Mouse (Mus musculus): ENCODE results near the gene Wdr77.
"Not testable (repeated sequence)": the region's sequence is repeated elsewhere in the genome, so short reads cannot be mapped to it uniquely, and the experiment has no call there.

Gene Wdr77

GRCm38 (mm10) chr3:105951348-105951747, 7.8 kb upstream of the Wdr77 start:
- no peak for DNase-seq (ENCODE audit: low spot score)

- no peak for DNase-seq (ENCODE audit: low spot score)
Measured at GRCm38 (mm10) chr3:105957235-105957634, 1.9 kb upstream of the Wdr77 start.

DNA sequence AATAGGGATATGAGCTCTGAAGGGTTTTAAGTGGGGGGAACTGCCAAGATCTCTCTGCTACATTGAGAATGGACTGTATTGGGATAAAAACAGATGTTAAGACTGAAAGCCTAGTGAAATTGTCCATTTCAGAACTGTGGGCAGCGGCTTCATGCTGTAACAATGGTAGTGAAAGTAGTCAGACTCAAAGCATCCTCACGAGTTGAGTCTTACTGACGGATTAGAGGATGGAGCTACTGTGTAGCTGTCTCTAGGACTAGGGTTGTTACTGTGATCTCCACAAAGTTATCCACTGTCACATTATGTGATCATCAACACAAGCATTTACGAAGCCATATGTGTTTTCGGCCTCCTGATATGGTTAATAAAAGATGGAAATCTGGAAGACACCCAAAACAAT, 965 bp upstream of the Wdr77 start:
- DNase-seq (ENCODE audit: low spot score), result no peak

GRCm38 (mm10) chr3:105959585-105959984, 416 bp downstream of the Wdr77 start:
- no peak for DNase-seq (ENCODE audit: low spot score)

GRCm38 (mm10) chr3:105959999-105960398, 830 bp downstream of the Wdr77 start, which contains the start of gene Atp5f1:
Gene Atp5f1 (minus strand): TSS chr3:105960099.
- DNase-seq (ENCODE audit: low spot score), result no peak

DNA sequence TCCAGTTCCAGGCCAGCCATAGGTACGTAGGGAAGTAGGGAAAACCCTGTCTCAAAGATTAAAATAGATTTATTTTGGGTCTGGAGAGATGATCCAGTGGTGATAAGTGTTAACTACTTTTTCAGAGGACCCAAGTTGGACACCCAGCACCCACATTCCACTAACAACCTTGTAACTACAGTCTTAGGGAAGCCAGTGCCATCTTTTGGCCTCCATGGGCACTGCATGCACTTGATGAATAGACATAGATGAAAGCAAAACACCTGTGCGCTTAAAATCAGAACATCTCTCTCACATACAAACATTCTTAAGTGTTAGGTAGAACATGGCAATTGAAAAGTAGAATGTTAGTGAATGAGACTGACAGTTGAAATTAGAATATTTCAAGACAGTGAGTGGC, 1.5 kb downstream of the Wdr77 start:
- no peak for DNase-seq (ENCODE audit: low spot score)

DNA sequence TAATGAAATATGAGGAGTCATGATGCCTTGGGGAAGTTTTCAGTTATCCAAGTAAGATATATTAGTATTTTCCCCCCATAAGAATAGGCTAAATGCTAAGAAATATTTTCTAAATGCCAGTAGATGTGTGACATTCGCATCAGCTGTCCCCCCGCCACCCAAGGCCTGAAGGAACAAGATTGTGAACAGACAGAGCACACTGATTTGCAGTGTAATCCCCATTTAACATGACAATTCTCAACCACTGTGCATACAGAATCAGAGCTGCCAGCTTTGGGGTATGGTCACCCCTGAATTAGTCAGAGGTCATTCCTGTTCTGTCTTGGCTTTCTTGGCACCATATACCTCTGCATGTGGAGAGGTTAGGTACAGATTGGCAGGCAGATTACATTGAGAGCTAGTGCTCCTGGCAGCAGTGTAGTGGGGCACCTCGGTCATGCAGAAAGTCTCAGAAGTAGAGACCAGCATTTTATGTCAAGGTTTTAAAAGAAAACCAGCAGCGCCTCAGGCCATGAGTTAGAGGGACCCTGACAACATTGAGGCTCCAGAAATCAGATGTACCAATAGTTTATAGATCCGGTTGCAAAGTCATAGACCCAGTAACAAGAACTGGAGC, 12.8 kb downstream of the Wdr77 start:
- DNase-seq (ENCODE audit: low spot score), result no peak

DNA sequence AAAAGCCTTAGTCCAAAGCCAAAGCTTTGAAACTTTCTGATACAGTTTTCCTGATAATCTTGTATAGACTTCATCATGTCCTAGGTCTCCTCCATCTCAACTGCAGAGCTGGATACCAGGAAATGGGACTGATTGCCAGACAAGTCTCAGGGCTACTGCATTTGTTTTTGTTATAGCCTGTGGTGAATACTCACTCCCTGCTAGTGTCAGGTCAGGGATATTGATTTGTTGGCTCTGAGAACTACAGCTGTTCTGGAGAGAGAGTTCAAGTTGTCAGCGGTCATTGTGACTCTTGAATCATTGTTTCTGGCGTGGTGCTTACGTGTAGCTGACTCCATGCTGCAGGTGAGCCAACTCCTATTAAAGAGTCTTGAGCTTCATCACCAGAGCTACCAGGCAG, 14.2 kb downstream of the Wdr77 start, which contains the start of gene Ovgp1:
Gene Ovgp1 (plus strand): TSS at position 301 of the 400 bp plus-strand sequence.
- DNase-seq (ENCODE audit: low spot score), result no peak

DNA sequence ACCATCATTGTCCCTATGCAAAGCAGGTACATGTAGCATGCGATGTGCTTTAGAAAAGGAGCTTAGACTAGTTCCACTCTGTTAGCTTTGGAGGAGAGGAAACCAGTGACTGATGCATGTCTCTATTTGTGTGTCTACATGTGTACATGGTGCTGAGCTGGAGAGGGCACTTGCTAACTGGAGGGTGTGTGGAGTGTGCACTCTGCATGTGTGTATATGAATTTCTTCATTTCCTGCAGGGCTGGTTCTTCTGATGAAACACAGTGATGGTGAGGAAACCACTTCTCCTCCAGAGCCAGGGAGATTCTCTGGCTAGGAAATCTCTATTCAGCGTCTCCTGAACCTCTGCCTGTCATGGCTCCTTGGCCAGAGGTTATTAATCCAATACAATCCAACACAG, 15.0 kb downstream of the Wdr77 start:
- no peak for DNase-seq (ENCODE audit: low spot score)

GRCm38 (mm10) chr3:105989611-105990010, 30.4 kb downstream of the Wdr77 start:
- DNase-seq (ENCODE audit: low spot score), result not testable (repeated sequence)

- DNase-seq (ENCODE audit: low spot score), result peak; percentile 23
Measured at GRCm38 (mm10) chr3:105991653-105992283, 32.6 kb downstream of the Wdr77 start.

GRCm38 (mm10) chr3:105994730-105995129, 35.6 kb downstream of the Wdr77 start:
- no peak for DNase-seq (ENCODE audit: low spot score)

DNA sequence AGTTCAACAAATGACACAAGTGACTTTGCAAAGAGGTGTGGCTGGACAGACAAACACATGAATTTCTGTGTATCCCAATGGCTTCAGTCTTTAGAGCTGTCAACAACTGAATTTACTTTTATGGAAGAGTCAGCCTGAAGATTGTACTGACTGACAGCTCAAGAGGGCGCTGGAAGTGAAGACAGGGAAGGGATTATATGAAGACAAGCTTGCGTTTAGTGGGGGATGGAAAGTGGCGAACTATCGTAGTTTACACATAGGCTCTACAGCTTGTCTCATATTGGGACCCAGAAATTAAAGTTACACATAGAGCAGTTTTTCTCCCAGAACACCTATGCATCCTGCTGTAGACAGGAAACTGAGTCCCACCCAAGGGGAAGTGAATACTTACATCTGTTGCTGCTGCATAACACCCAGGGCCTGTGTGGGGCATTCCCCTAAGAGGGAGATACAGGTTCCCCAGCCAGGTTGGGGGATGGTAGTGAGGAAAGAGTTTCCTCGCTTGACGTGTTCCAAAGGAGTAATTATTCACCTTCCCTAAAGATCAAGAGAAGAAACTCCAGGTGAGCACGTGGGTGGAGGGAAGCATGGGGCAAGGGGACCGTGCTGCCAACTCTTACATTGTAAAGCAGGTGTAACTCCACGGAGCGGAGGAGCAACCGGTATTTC, 41.7 kb downstream of the Wdr77 start:
- DNase-seq (ENCODE audit: low spot score), result no peak

DNA sequence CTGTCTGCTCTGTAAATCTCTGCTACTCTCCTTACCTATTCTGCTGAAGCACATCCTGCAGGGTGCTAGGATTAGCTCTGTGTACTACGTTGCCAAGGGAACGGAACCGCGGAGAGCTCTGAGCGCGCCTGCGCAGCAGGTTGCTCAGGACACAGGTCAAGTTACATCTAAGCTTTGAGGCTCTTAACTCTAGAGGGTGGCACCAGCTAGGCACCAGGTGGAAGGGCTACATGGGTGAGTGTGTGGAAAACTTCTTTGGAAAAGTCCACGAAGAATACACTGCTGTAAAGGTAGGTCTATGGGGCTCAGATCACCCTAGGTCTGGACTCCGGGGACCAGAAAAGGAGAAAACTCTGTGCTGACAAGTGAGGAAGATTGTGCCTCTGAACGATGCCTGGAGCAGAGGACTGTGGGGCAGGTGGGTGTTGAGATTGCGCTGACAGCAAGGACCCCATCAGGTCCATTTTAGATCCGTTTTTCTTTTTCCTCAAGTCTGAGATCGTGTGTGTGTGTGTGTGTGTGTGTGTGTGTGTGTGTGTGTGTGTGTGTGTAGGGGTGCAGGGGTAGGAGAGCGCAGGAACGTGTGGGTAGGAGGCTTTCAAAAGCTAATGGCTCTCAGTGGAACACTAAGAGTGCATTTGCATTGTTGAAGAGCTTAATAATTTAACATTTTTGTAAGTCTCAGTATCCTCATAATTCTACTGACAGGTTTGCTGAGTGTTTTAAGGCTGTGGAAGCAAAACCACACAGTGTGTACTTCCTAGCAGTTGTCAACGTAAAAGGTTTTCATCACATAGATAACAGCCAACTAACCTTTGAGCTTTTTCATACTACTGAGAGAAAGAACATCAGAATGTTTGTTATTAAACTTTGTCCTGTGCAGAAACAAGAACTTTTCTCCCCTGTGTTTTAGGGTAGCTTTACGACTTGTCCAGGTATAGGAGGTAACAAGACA, 42.5 kb downstream of the Wdr77 start:
- peak; percentile 37 for DNase-seq (ENCODE audit: low spot score)

DNA sequence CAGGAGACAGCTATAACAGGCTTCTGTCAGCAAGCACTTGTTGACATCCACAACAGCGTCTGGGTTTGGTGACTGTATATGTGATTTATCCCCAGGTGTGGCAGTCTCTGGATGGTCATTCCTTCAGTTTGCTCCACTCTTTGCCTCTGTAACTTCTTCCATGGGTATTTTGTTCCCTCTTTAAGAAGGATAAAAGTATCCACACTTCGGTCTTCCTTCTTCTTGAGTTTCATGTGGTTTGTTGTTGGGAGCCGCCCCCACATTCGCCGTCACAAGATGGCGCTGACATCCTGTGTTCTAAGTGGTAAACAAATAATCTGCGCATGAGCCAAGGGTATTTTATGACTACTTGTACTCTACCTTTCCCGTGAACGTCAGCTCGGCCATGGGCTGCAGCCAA, 44.2 kb downstream of the Wdr77 start:
- DNase-seq (ENCODE audit: low spot score), result not testable (repeated sequence)

GRCm38 (mm10) chr3:106014546-106014945, 55.4 kb downstream of the Wdr77 start, which contains the start of gene Pifo:
Gene Pifo (minus strand): TSS chr3:106014646.
- DNase-seq (ENCODE audit: low spot score), result no peak

All from spleen, adult 12 weeks (tissue).